ENCODE assay signal across 10 mouse cellular contexts in the genomic region with DNA sequence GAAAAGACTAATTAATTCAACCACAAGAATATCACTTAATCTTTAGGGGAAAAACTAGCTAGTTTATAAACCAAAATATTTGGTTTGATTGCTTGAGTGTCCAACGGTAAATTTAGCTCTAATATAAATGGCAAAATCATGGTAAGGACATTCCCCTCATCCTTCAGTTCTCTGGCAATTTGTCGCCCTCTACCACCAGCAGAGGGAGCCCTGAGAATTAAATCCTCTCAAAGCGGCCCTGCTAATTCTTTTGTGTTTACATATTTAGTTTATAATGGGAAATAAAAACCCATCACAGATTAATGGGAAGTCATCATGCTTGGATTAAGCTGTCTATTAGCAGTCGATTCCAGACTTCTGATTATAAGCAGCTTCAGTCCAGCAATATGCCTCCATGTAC. TPM values are rescaled to one million over a fixed set of nuclear protein-coding genes. Genes with fewer than 3 reads are reported as not detected.
DNase-seq lines count a peak whose midpoint lies in the region; ATAC-seq and TF ChIP-seq lines count a peak whose summit lies in the region.
"Had no signal": no experiment of that assay in that cellular context is flagged by ENCODE, and none has a peak within 500 bp of the region (broad histone marks: within the 10 kb centered on the region; RNA-seq: fewer than 3 reads in every experiment).

No protein-coding gene starts in this region.

- peak; percentile 7 to 29 for DNase-seq in heart, postnatal 36 days
- DNase-seq in heart, embryonic 10.5 days (ENCODE audit: low spot score): no peak
- peak; percentile 11 for DNase-seq in thymus, adult 2 months
- no peak for DNase-seq in thymus, adult 18-20 months
- peak; percentile 60 to 69 for DNase-seq in cerebellum, adult 18-20 months
- DNase-seq in layer of hippocampus, postnatal 10 days (ENCODE audit: low spot score in 2 of 2): peak; percentile 56 to 58
- DNase-seq in retina, embryonic 14.5 days (ENCODE audit: low spot score): peak; percentile 80

- no peak for TF ChIP-seq POLR2A in thymus, adult 2 months (IDR thresholded peaks at IDR 0.05; ENCODE audit: control insufficient read depth, extremely low read depth, insufficient read depth, low read length, poor library complexity)

- 21% methylated on average over 4 of the region's 4 CpGs for WGBS in heart, embryonic 10.5 days
- 13% methylated on average over 4 of the region's 4 CpGs for WGBS in thymus, adult 2 months

- H3K4me1 ChIP-seq in heart, embryonic 10.5 days: no peaks in the 10 kb centered on the region
- H3K4me1 ChIP-seq in thymus, adult 2 months (replicated peaks; ENCODE audit: control insufficient read depth, insufficient read depth, low read length): no peaks in the 10 kb centered on the region
- H3K4me1 ChIP-seq: heart, embryonic 15.5 days had no signal

- intact Hi-C loops in heart, postnatal 36 days (cut with DNase I): loop anchor here (1.0 to 5.0 kb wide), 2 partner anchors 77 to 708 kb away; no protein-coding TSS in a partner anchor

- H3K4me3 ChIP-seq in heart, embryonic 10.5 days: no peak overlapping the region
- H3K4me3 ChIP-seq in thymus, adult 2 months (ENCODE audit: control insufficient read depth, insufficient read depth, low read length): no peak overlapping the region
- H3K4me3 ChIP-seq: heart, embryonic 15.5 days; midbrain, embryonic 12.5 days had no signal

- TF ChIP-seq CTCF in thymus, adult 2 months (IDR thresholded peaks at IDR 0.05; ENCODE audit: borderline replicate concordance, control insufficient read depth, extremely low read depth, insufficient read depth, low read length, poor library complexity): no peak

- peaks cover under 1% of the 10 kb centered on the region; the same call in 1 of the 2 replicates for H3K27me3 ChIP-seq in heart, embryonic 10.5 days (ENCODE audit: insufficient read depth, poor library complexity, severe bottlenecking)
- no peaks in the 10 kb centered on the region for H3K27me3 ChIP-seq in thymus, adult 2 months (ENCODE audit: control insufficient read depth, insufficient read depth, low read length)

- no peak overlapping the region for H3K27ac ChIP-seq in heart, embryonic 10.5 days
- H3K27ac ChIP-seq in thymus, adult 2 months (ENCODE audit: control insufficient read depth, insufficient read depth, low read length): no peak overlapping the region
- H3K27ac ChIP-seq: heart, embryonic 15.5 days; midbrain, embryonic 12.5 days had no signal

- H3K36me3 ChIP-seq in heart, embryonic 10.5 days: no peaks in the 10 kb centered on the region
- H3K36me3 ChIP-seq in thymus, adult 2 months (ENCODE audit: control insufficient read depth, insufficient read depth, low read length): no peaks in the 10 kb centered on the region
- H3K36me3 ChIP-seq: heart, embryonic 15.5 days; midbrain, embryonic 12.5 days had no signal

- no peaks in the 10 kb centered on the region for H3K9me3 ChIP-seq in heart, embryonic 10.5 days
- H3K9me3 ChIP-seq: heart, embryonic 15.5 days; midbrain, embryonic 12.5 days had no signal

- no peak for ATAC-seq in megakaryocyte-erythroid progenitor cell, adult 5-6 weeks (replicated peaks; ENCODE audit: low FRiP score, low TSS enrichment, poor library complexity, severe bottlenecking)

RNA-seq across cellular contexts. Expression of a gene that starts 54.5 kb away (rescaled TPM):
- 1,000 to 10,000 TPM; 3,576 to 3,740 TPM for total RNA-seq in heart, postnatal 36 days (2021)
- 1,281 and 1,775 TPM in 2 replicates for polyA plus RNA-seq in heart, embryonic 10.5 days (2016; fragmentation: Nextera tagmentation; extraction: Ambion mirVana)
- polyA plus RNA-seq in thymus, adult 2 months (2012; rRNA removed): 378 and 530 TPM in 2 replicates
- 100 to 1,000 TPM; 669 to 684 TPM for total RNA-seq in layer of hippocampus, postnatal 10 days (2021)
- total RNA-seq in megakaryocyte-erythroid progenitor cell, adult 5-6 weeks (2014; fragmentation: Nextera tagmentation): 940 and 1,011 TPM in 2 replicates
- 182 and 210 TPM in 2 replicates for total RNA-seq in megakaryocyte-erythroid progenitor cell, adult 5-6 weeks (2017)

Comparison
In these comparisons a context has a peak if more than half of its experiments do, and no peak if none do; other contexts are left out.
1. DNase-seq: peak in heart, postnatal 36 days (2 of 2), thymus, adult 2 months (single experiment), cerebellum, adult 18-20 months (2 of 2), layer of hippocampus, postnatal 10 days (2 of 2) and retina, embryonic 14.5 days (single experiment); none in heart, embryonic 10.5 days (single experiment) and thymus, adult 18-20 months (0 of 2).